Mouse (Mus musculus) right cerebral cortex, postnatal 14 days (tissue): ENCODE data around the gene Myg1.

ENCODE experiments used
- DNase-seq: peaks from one replicate; pipeline ENCODE4 v3.0.0; 2022

Gene Myg1

GRCm38 (mm10) chr15:102350138-102350941, 18.8 kb downstream of the Myg1 start, which contains the start of gene Aaas:
Gene Aaas, minus strand, starts transcription at chr15:102350771.
- peak; percentile 97 for DNase-seq

GRCm38 (mm10) chr15:102350942-102351291, 19.4 kb downstream of the Myg1 start:
- DNase-seq: no peak

- DNase-seq: no peak
These were observed 20.7 kb downstream of the Myg1 start for GRCm38 (mm10) chr15:102352177-102352576.

- no peak for DNase-seq
These were observed 22.5 kb downstream of the Myg1 start for GRCm38 (mm10) chr15:102353986-102354385.

- peak; percentile 43 for DNase-seq
These were observed 23.8 kb downstream of the Myg1 start for GRCm38 (mm10) chr15:102355134-102355870.

- DNase-seq: no peak
These were observed 24.4 kb downstream of the Myg1 start for GRCm38 (mm10) chr15:102355871-102356441.

- no peak for DNase-seq
These were observed 25.2 kb downstream of the Myg1 start for GRCm38 (mm10) chr15:102356501-102357325.

- DNase-seq: no peak
These were observed 26.6 kb downstream of the Myg1 start for GRCm38 (mm10) chr15:102358126-102358525.

GRCm38 (mm10) chr15:102358834-102359233, 27.3 kb downstream of the Myg1 start:
- no peak for DNase-seq

- DNase-seq: no peak
These were observed 31.1 kb downstream of the Myg1 start for GRCm38 (mm10) chr15:102362648-102363047.

- DNase-seq: no peak
These were observed 33.2 kb downstream of the Myg1 start for GRCm38 (mm10) chr15:102364678-102365077.

- DNase-seq: no peak
These were observed 34.7 kb downstream of the Myg1 start for GRCm38 (mm10) chr15:102366238-102366637.

GRCm38 (mm10) chr15:102366733-102367344, 35.3 kb downstream of the Myg1 start, which contains the start of gene Sp7:
Gene Sp7, minus strand, starts transcription at chr15:102367182.
- no peak for DNase-seq

GRCm38 (mm10) chr15:102369972-102370371, 38.5 kb downstream of the Myg1 start:
- no peak for DNase-seq

GRCm38 (mm10) chr15:102370727-102371126, 39.2 kb downstream of the Myg1 start:
- no peak for DNase-seq

GRCm38 (mm10) chr15:102376453-102377162, 45.1 kb downstream of the Myg1 start:
- no peak for DNase-seq

GRCm38 (mm10) chr15:102377163-102377543, 45.6 kb downstream of the Myg1 start:
- DNase-seq: peak; percentile 82

GRCm38 (mm10) chr15:102377810-102378262, 46.3 kb downstream of the Myg1 start:
- DNase-seq: no peak

GRCm38 (mm10) chr15:102381575-102381974, 50.1 kb downstream of the Myg1 start:
- peak; percentile 87 for DNase-seq

GRCm38 (mm10) chr15:102383671-102384070, 52.2 kb downstream of the Myg1 start:
- DNase-seq: no peak

- no peak for DNase-seq
These were observed 55.1 kb downstream of the Myg1 start for GRCm38 (mm10) chr15:102386640-102387039.
